Mouse (Mus musculus) layer of hippocampus, postnatal 14 days (tissue): ENCODE data around the gene Ccdc69. TPM values are rescaled to one million over a fixed set of nuclear protein-coding genes. Genes with fewer than 3 reads are reported as not detected.

Experiments
- DNase-seq, 2 experiments: peaks; one replicate each; pipeline ENCODE4 v3.0.0; 2021 to 2022; ENCODE audit warnings: low spot score in 2 of 2, mixed read lengths in 1 of 2
- total RNA-seq, 2 experiments: library from RNA; stranded (reverse); gene quantifications; 2 replicates each; pipeline ENCODE4 v1.2.3; 2021

Gene Ccdc69
- total RNA-seq, 2 experiments from 2014 or later = not detected

DNA sequence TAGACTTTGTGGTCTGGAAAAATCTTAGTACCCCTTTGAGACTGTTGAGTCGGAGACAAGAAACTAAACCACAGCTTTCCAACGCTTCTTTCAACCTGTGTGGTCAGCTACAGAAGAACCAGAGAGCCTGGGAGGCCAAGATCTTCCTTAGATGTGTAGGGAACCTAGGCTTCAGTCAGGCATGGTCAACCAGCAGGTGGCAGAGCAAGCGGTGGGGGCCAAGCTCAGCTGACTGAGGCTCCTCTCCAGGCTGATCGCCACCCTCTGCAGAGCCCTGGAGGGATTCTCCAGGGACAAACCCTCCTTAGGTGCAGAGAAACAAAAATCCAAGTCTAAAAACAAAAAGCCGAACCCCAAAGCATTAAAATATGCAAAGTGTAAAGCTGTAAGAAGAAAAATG, 31.3 kb downstream of the Ccdc69 start:
- DNase-seq = no peak

GRCm38 (mm10) chr11:55041348-55041747, 36.6 kb downstream of the Ccdc69 start:
- DNase-seq = no peak

DNA sequence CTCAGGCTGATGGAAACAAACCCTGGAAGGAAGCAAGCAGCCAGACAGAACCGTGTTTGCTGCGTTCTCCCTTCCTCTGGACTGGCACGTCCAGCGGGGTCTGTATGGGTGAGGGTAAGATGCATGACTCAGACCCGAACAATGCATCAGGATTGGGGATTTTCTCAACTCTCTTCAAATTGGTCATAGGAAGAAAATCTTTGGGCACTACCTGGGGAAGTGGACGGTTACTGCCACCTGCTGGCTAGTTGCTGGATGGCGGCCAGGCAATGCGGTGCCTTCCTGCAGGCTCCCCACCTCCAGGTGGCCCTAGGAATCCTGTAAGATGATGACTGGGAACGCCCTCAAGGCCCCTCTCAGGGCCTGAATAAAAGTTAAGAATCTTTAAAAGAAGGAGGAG, 38.3 kb downstream of the Ccdc69 start:
- DNase-seq = peak; percentile 66 to 76

GRCm38 (mm10) chr11:55036601-55037000, 41.3 kb downstream of the Ccdc69 start:
- DNase-seq = no peak

DNA sequence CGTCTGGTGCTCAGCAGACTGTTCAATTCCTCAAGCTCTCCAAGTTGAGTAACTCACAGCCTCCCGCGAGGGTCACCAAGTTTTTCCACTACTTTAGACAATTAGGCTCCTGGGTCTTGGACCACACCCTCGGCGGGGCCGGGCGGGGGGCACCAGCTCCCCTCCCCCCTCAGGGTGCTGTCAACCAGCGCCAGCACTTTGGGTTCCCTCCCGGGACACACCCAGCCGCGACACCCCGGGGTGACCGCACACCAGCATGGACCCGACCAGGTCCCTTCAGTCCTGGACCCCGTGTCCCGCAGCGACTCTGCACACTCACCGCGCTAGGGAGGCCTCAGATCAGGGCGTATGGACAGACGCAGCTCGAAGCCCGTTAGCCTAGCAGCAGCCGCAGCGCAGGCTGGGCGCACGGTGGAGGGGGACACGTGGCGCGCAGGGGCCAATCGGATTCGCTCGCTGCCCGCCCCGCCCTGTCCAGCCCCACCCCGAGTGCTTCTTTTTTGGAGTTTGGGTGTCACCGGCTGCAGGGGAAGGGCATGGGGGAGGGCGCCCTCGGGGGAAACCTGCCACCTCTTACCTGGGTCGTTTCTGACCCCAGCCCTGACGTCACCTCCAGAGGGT, 44.8 kb downstream of the Ccdc69 start, which contains the start of gene Anxa6:
Gene Anxa6, minus strand, starts transcription at position 406 of the 621 bp plus-strand sequence.
- DNase-seq = peak; percentile 67 to 71

- no peak for DNase-seq
Measured at GRCm38 (mm10) chr11:55032286-55032685, 45.6 kb downstream of the Ccdc69 start.

- no peak for DNase-seq
Measured at GRCm38 (mm10) chr11:55031991-55032280, 46.0 kb downstream of the Ccdc69 start.

- no peak for DNase-seq
Measured at GRCm38 (mm10) chr11:55031211-55031990, 46.5 kb downstream of the Ccdc69 start.

DNA sequence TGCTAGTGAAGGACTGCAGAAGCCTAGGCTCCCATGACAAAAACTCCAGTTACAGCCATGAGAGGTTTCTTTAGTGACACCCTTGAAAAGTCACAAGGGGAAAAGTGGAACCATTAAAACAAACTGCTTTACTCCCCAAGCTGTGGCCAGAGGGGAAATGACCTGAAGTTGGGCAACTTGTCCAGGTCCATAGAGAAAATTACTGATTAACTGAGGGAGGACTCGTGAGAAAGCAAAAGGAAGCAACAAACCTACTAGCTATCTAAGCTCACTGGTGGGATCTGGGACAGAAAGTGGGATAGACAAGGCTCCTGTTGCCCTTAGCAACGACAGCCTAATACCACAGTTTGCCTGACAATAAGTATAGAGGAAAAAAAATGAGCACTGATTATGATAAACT, 49.4 kb downstream of the Ccdc69 start:
- no peak for DNase-seq

GRCm38 (mm10) chr11:55027204-55027855, 50.6 kb downstream of the Ccdc69 start:
- DNase-seq = no peak

DNA sequence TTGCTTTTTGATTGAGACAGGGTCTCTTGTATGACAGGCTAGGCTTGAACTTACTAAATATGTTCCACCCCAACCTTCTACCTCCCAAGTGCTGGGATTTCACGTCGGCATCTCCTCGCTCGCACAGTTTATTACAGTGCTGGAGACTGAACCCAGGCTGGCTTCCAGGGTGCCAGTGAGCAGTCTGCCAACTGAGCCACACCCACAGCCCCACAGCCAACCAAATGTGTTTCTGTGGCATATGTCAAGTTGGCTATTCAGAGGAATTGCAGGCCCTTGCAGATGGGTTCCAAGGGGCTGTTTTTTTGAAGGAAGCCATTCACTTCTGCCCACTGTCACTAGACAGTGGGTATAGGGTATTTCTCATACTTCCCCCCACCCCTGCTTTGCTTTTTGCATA, 52.0 kb downstream of the Ccdc69 start:
- DNase-seq = peak in 1 of 2 experiments; percentile 52

DNA sequence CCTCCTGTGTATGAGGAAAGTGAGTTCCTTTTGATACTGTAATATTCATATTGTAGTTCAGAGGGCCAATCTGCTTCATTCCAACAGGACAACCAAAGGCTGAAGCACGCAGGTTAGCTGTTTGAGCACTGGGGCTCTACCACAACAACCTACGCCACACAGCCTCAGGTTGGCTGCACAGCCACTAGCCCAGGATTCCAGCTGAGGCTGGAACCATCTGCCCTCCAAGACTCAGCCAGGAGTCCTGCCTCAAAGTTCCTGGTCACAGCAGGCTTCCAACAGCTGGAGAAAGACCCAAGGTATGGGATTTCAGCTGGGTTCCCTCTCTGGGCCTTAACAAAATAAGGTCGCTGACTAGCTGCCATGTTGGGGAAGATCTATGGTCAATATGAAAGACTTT, 54.3 kb downstream of the Ccdc69 start:
- DNase-seq = no peak

DNA sequence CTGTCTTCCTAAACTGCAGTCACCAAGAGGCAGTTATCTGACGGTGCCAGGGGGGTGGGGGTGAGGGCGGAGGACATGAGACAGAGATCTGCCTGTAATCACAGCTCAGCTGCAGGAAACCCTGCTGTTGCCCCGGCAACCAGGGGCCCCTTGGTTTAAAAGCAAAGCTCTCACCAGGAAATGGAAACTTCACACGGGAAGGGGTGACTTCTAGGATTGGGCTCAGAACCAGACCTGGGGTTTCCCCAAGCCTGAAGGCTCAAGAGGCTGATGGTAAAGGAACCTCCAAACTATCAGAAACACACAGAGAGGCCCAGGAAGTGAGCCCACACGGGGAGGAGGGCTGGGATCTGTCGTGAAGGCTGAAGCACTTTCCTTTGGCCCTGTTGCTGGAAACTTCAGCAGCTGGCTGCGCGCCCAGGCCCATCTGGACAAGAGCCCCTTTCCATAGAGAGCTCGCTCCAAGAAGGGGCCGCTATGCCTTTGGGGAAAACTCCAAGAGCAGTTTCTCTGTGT, 54.8 kb downstream of the Ccdc69 start:
- DNase-seq = peak; percentile 71 to 86

DNA sequence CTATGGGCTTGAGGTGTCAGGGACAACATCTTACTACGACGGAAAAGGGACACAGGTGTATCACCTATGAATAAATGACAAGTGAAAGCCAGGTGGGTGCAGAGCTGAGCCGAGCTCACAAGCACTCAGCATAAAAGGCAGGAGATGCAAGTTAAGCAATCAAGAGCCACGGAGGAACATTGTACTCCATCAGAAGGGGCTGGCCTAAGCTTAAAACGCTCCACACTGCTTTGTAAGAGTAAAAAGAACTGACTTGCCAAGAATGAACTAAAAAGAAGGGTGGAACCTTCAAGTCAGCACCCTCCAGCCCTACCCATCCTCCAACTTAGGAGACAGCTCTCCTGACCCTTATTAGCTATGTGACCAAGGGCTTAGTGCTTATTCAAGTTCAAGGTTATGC, 55.4 kb downstream of the Ccdc69 start:
- no peak for DNase-seq

DNA sequence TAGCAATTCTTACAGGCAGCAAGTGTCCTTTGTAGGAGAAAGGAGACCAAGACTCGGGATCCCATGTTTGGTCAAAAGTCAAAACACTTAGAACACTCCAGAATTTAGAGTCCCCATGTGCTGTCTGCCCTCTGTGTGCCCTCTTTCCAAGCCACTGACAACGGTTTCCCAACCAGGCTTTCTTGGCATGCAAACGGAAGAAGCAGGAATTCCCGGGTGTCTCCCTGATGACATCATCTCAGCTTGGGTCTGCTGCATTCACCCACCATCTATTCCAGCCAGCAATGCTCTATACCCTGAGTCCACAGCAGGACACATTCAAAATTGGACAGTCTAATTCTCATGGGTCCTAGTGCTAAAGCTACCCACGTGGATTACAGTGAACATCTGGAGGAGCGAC, 56.1 kb downstream of the Ccdc69 start:
- DNase-seq = no peak

GRCm38 (mm10) chr11:55021458-55021857, 56.5 kb downstream of the Ccdc69 start:
- no peak for DNase-seq

- DNase-seq = no peak
Measured at GRCm38 (mm10) chr11:55019711-55020110, 58.2 kb downstream of the Ccdc69 start.

GRCm38 (mm10) chr11:55018034-55018433, 59.9 kb downstream of the Ccdc69 start:
- no peak for DNase-seq

GRCm38 (mm10) chr11:55017201-55017600, 60.7 kb downstream of the Ccdc69 start:
- peak; percentile 28 to 65 for DNase-seq

DNA sequence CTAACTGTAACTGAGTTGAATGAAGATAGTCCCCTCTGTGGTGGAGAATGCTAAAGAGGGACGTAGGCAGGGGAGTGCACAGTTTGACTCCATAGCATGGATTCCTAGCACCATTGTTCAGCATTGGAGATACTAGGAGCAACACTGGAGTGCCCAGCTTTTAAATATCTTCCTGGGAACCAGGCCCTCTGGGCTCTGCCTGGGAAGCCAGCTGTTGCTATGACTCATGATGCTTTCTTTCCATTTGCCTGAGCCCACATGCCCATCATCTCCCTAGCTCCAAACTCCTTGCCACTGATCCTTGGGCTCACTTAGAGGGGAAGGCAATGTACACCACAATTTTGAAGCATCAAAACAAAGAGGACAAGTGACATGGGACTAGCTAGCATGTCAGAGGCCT, 61.2 kb downstream of the Ccdc69 start:
- no peak for DNase-seq

DNA sequence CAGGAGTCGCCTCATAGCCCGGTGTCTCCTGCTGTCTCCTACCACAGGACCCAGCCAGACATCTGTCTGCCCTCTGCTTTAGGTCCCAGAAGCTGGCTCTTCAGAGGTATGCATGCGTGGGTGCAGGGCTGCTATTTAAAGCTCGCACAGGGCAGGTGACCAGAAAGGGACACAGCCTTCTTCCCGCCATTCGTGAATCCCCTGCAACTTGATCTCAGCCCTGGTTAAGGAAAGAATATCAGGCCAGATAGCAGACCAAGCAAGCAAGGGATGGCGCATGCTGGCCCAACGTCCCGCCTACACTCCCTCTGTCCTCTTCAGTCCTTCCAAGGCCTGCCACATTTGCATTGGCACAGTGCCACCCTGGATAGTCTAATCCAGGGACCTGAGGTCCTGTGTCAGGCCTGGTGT, 62.1 kb downstream of the Ccdc69 start:
- DNase-seq = peak; percentile 45 to 67

DNA sequence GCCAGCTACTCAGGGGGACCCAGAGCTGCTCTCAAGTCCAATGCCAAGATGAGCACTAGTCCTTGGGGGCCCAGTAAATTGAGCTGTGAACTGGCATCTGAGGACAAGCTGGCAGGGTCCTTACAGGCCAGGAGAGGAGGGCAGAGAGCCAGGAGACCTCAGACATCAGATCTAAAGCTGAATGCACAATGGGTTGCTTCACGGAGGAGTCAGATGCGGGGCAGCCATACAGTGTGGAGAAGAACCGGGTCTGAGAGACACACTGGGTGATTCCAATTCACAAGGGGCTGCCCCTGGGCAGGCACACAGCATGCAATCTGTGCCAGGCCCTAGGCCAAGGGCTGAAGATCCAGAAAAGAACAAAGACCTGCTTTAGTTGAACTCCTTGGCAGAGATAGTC, 62.7 kb downstream of the Ccdc69 start:
- DNase-seq = peak; percentile 35 to 71
